Mouse (Mus musculus) heart, postnatal 4 days (tissue): ENCODE data around the gene Klhl12. TPM values are rescaled to one million over a fixed set of nuclear protein-coding genes. Genes with fewer than 3 reads are reported as not detected.
"Not testable (repeated sequence)": the region's sequence is repeated elsewhere in the genome, so short reads cannot be mapped to it uniquely, and the experiment has no call there.

ENCODE experiments used
- DNase-seq: peaks from one replicate; pipeline ENCODE4 v3.0.0; 2021
- total RNA-seq, 2 experiments: library from RNA; stranded (reverse); gene quantifications; 2 replicates each; pipeline ENCODE4 v1.2.3; 2021

The Klhl12 gene
- total RNA-seq, 2 experiments from 2014 or later: 18.5 to 18.7 TPM

DNA sequence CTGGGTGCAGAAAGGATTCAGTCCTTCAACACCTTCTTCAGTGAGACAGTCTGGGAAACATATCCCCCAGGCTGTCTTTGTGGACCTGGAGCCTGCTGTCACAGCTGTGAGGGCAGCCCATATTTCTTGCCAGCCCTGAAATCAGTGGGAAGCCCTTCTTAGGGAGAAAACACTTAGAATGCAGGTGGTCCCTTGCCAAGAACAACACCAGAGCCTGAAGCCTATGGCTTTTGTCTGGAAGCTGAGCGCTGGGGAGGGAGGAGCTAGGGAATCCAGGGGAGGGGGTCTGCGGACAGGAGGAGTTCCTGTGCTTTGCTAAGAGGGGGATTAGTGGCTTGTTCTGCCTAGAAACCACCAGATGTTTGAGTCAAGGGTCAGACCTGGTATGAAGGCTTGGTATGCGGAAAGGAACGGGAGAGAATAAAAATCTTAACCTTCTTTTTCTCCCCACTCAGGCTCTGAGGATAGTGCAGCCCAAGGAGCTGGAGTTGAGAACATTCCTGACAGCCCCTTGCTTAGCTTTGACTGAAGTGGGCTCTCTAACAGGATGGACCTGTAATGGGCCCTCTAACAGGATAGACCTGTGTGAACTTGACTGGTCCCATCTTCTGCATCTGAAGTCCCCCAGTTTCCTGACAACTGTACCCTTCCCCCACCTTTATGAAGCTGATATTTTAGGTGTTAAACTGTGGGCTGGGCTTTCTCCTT is 61.3 kb downstream of the Klhl12 start:
- peak; percentile 32 for DNase-seq

DNA sequence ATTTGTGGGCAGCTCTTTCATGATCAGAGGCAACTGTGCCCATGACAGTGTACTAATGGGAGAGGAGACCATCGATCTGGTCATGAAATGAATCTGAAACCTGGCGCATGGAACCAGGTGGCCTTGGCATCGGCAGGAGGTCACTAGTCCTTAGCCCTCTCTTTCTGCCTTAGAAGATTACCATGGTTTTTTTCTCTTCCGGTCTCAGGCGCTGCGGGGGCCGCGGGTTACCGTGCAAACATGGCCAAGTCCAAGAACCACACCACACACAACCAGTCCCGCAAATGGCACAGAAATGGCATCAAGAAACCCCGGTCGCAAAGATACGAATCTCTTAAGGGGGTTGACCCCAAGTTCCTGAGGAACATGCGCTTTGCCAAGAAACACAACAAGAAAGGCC is 62.5 kb downstream of the Klhl12 start:
- DNase-seq: not testable (repeated sequence)

DNA sequence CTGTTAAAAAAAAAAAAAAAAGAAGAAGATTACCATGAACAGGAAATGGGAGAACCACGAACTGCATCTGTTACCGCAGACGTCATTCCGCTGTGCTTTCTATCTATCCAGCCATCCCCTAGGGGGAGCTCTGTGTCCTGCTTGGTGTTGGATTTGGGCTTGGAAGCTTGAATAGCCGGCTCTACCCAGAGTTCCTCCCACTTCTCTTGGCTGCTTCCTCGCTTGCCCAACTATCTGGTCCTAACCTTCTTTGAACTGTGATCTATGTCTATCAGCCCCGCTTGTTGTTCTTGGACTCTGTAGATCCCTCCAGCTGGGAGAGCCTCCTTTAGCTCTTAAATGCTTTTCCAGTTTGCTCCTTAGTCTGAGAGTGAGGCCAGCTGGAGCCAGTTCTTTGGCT is 63.3 kb downstream of the Klhl12 start:
- DNase-seq: peak; percentile 90

DNA sequence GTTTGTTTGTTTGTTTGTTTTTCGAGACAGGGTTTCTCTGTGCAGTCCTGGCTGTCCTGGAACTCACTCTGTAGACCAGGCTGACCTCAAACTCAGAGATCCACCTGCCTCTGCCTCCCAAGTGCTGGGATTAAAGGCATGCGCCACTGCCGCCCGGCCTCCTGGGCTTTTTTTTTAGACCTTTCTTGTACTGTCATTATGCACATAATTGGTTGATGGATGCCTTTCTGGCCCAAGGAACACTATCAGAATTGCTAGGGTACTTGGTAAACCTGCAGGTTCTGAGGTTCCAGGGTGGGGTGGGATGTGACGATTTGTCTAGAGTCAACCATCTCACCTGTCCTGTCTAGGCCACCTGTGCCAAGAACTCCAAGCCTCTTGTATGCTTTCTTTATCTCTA is 63.9 kb downstream of the Klhl12 start:
- not testable (repeated sequence) for DNase-seq

DNA sequence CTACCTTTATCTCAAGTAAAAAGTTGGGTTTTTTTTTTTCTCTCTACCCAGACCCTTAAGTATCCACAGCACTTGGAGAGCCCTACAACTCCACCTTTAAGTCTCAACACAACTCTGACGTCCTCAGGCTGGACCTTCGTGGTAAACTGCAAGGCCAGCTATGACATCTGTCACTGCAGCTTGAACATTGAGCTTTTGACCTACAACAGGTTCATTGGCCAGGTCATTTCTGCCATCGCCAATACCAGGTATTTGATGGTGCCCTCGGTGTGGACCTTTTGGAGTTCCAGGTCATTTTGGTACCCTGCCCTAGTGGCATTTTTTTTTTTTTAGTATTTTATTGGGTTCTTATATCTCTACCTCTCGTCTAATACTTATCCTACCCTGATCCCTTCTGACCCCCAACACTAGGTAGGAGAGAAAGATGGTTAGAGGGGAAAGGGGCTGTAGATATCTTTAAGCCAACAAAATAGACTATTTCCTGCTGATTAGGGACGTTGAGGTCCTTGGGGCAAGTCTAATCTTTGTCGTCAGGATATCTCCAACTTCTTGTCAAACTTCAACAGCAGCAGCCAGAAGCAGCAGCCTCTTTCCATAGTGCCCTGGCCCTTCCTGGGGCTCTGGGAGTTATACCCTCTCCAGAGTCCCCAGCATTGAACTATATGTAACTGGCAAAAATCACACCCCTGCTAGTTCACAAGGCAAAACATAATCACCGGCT is 64.8 kb downstream of the Klhl12 start:
- DNase-seq: no peak

- no peak for DNase-seq
Measured at GRCm38 (mm10) chr1:134521163-134521562, 65.8 kb downstream of the Klhl12 start.

DNA sequence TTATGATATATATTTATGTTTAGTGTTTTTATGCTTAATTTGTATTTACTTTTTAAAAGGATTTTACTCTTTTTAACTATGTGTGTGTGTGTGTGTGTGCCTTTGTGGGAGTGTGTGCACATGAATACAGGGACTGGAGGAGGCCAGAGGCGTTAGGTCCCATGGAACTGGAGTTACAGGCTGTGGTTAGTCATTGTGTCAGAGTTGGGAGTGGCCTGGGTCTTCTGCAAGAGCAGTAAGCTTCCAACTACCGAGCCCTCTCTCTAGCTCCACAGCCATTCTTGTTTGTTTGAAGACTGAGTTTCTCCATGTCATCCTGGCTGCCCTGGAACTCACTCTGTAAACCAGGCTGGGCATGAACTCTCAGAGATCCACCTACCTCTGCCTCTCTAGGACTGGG is 67.0 kb downstream of the Klhl12 start:
- DNase-seq: no peak

DNA sequence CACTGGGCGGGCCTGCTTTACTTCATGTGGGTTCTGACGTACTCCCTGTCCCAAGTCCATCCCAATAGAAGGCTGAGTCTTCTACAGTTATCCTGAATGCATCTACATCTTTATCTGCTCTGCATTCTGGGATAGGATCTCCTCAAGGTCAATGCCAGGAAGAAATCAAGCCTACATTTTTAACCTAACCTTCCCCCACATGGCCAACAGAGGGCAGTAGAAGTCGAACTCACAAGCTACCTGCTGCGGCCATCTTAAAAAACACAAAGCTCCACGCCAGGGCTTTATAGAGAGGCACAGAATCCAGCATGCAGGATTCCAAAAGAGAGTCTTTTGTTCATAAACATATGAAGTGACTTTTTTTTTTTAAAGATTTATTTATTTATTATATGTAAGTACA is 69.1 kb downstream of the Klhl12 start:
- DNase-seq: peak; percentile 17

DNA sequence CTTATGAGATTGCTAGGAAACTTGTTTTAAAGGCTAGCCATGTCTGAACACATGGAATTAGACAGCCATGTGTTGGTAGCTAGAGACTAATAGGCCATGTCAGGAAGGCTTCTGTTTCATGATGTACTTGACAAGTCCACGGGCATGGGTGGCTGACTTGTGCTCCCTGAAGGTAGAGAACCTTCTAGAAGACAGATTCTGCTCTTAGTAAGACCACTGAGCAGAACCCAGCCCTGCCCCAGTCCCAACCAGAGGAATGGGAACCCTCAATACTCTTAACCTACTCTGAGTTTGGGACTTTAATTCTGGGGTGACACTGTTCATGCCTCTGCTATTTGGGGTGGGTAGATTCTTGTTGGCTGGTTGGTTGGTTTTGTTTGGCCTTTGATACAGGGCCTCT is 69.7 kb downstream of the Klhl12 start:
- DNase-seq: no peak

- DNase-seq: no peak
Measured at GRCm38 (mm10) chr1:134526752-134527151, 71.4 kb downstream of the Klhl12 start.

DNA sequence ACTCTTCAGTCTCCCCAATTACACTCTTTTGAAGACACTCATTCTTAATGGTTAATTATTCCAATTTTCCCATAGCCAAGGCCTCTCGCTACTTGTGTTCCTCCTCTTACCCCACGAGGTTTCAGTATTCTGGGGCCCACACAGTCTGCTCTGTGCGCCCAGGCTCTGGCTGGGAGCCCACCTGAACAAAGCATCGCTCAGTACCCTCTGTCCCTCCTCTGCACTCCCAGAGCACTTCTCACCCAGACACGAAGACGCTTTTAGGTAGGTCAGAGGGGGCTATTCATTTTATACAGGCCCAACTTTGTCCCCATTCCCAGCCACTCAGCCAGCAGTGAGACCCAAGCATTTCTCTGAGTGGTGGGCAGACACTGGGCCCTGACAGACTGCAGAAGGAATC is 75.3 kb downstream of the Klhl12 start:
- DNase-seq: no peak

- not testable (repeated sequence) for DNase-seq
Measured at GRCm38 (mm10) chr1:134533710-134534109, 78.4 kb downstream of the Klhl12 start.

DNA sequence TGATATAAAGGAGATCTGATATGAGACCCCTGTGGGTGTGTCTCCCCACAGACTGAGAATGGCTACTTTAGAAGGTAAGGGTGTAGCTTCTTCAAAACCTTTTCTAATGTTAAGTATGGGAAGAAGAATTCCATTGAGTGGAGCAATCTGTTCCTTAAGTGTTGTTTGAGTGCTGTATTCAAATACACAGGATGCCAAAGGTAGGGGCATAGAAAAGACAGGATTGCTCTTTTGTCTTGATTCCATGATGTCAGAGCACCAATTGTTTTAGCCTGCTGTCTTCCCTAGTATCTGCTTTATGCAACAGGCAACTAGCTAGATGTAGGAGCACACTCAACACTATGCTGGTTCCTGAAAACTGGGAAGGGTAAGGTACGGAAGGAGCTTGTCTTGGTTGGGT is 79.7 kb downstream of the Klhl12 start:
- DNase-seq: no peak

DNA sequence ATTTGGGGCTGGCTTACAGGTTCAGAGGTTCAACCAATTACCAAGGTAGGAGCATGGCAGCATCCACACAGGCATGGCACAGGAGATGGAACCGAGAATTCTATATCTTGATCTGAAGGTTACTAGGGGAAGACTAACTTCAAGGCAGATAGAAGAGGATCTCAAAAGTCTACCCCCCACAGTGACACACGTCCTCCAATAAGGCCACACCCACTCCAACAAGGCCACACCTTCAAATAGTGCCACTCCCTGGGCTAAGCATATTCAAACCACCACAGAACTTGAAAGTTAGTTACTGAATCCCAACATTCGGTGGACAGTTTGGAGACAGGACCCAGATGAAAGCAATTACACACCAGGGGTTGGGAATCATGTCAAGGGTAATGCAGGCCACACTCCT is 80.2 kb downstream of the Klhl12 start:
- no peak for DNase-seq

DNA sequence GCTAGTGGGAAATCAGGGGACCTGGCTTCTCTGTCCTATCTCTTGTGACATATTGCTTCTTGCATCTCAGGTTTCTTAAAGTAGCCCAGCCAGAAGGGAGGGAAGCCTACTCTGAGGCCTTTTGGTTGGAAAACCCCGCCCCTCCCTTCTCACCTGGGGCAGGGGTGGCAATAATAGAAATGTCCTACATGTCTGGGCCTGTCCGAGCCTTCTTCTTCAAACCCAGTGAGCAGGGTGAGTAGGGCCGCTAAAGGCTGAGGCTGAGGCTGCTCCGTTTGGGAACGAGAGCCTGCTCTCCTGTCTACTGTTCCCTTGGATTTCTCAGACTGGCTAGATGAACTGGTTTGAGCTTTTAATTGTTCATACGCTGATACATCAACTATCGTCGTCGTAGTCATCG is 85.3 kb downstream of the Klhl12 start:
- DNase-seq: no peak

Other genes with a start within 250 kb of the Klhl12 start
- 1 to 10 TPM; 9.3 to 9.9 TPM for gene Adora1, start 220.1 kb upstream of the Klhl12 start, total RNA-seq
- gene Myog, start 165.5 kb upstream of the Klhl12 start, total RNA-seq: under 1 TPM; 0.48 to 0.52 TPM
- 1 to 10 TPM; 7.3 to 9.2 TPM for gene Ppfia4, start 122.6 kb upstream of the Klhl12 start, total RNA-seq
- 10 to 100 TPM; 33.8 to 42.5 TPM for gene Tmem183a, start 93.6 kb upstream of the Klhl12 start, total RNA-seq
- gene 4933406M09Rik, start 69.6 kb upstream of the Klhl12 start, total RNA-seq: not detected
- gene Cyb5r1, start 50.0 kb upstream of the Klhl12 start, total RNA-seq: 10 to 100 TPM; 31.0 to 31.1 TPM
- gene Adipor1, start 40.2 kb upstream of the Klhl12 start, total RNA-seq: 100 to 1,000 TPM; 126 to 130 TPM
- gene Rabif, start 39.1 kb downstream of the Klhl12 start, total RNA-seq: 10 to 100 TPM; 12.6 to 12.7 TPM
- gene Mgat4e, start 94.2 kb downstream of the Klhl12 start, total RNA-seq: not detected
- gene Kdm5b, start 104.6 kb downstream of the Klhl12 start, total RNA-seq: 10 to 100 TPM; 27.8 to 28.6 TPM
- gene Syt2, start 191.1 kb downstream of the Klhl12 start, total RNA-seq: under 1 TPM in 1 of 2 experiments, not detected in 1; 0.05 TPM